Mouse (Mus musculus) layer of hippocampus, postnatal 10 days (tissue): ENCODE measurements around the gene Pilra. TPM values are rescaled to one million over a fixed set of nuclear protein-coding genes. Genes with fewer than 3 reads are reported as not detected.
A peak's percentile ranks its signal among the peaks of the same experiment; 100 is the strongest.

Source experiments
- DNase-seq, 2 experiments: peaks; one replicate each; pipeline ENCODE4 v3.0.0; 2021; ENCODE audit warnings: low spot score in 2 of 2
- total RNA-seq, 2 experiments: library from RNA; stranded (reverse); gene quantifications; 2 replicates each; pipeline ENCODE4 v1.2.3; 2021

The Pilra gene
- total RNA-seq, 2 experiments from 2014 or later = 0.45 to 1.2 TPM

- no peak for DNase-seq
Observed at GRCm38 (mm10) chr5:137781661-137782060, 54.4 kb downstream of the Pilra start.

- peak in 1 of 2 experiments; percentile 47 for DNase-seq
Observed at GRCm38 (mm10) chr5:137779053-137779933, 56.8 kb downstream of the Pilra start.

GRCm38 (mm10) chr5:137778635-137779034 is 57.4 kb downstream of the Pilra start, which contains the start of gene Ppp1r35:
Gene Ppp1r35, plus strand, starts transcription at chr5:137778849.
- peak; percentile 97 to 99 for DNase-seq

- no peak for DNase-seq
Observed at GRCm38 (mm10) chr5:137777267-137777845, 58.7 kb downstream of the Pilra start.

GRCm38 (mm10) chr5:137776408-137776918 is 59.6 kb downstream of the Pilra start:
- DNase-seq = no peak

GRCm38 (mm10) chr5:137775587-137776290 is 60.3 kb downstream of the Pilra start:
- no peak for DNase-seq

- no peak for DNase-seq
Observed at GRCm38 (mm10) chr5:137772755-137773154, 63.3 kb downstream of the Pilra start.

Other genes with a start within 250 kb of the Pilra start
- 10 to 100 TPM; 46.1 to 51.8 TPM for gene Mospd3, start 235.2 kb downstream of the Pilra start, total RNA-seq
- 10 to 100 TPM; 10.7 to 12.0 TPM for gene Pcolce, start 222.5 kb downstream of the Pilra start, total RNA-seq
- gene Fbxo24, start 207.3 kb downstream of the Pilra start, total RNA-seq = under 1 TPM; 0.27 to 0.36 TPM
- 10 to 100 TPM; 13.2 to 20.1 TPM for gene Lrch4, start 207.2 kb downstream of the Pilra start, total RNA-seq
- gene Gm20605, start 207.1 kb downstream of the Pilra start, total RNA-seq = 1 to 10 TPM; 8.7 to 8.9 TPM
- gene Sap25, start 194.9 kb downstream of the Pilra start, total RNA-seq = 1 to 10 TPM; 5.0 to 7.5 TPM
- under 1 TPM; 0.18 to 0.25 TPM for gene Irs3, start 190.6 kb downstream of the Pilra start, total RNA-seq
- gene Agfg2, start 151.6 kb downstream of the Pilra start, total RNA-seq = 10 to 100 TPM; 46.2 to 46.9 TPM
- gene Nyap1, start 94.7 kb downstream of the Pilra start, total RNA-seq = 100 to 1,000 TPM; 100 to 105 TPM
- 100 to 1,000 TPM; 141 to 146 TPM for gene Tsc22d4, start 90.6 kb downstream of the Pilra start, total RNA-seq
- gene Ppp1r35, start 57.4 kb downstream of the Pilra start, total RNA-seq = 10 to 100 TPM; 23.2 to 31.6 TPM
- 10 to 100 TPM; 33.0 to 33.7 TPM for gene Mepce, start 48.6 kb downstream of the Pilra start, total RNA-seq
- gene Zcwpw1, start 48.5 kb downstream of the Pilra start, total RNA-seq = 1 to 10 TPM; 4.8 to 6.3 TPM
- gene Pilrb1, start 21.8 kb upstream of the Pilra start, total RNA-seq = not detected
- gene Pilrb2, start 35.5 kb upstream of the Pilra start, total RNA-seq = not detected
- not detected for gene Cyp3a13, start 85.3 kb upstream of the Pilra start, total RNA-seq
- 1 to 10 TPM; 5.7 to 6.1 TPM for gene Gjc3, start 126.8 kb upstream of the Pilra start, total RNA-seq
- gene Azgp1, start 145.2 kb upstream of the Pilra start, total RNA-seq = not detected
- not detected for gene Smok3a, start 185.0 kb upstream of the Pilra start, total RNA-seq
- not detected for gene Smok3b, start 185.1 kb upstream of the Pilra start, total RNA-seq
- not detected for gene Smok3c, start 216.9 kb upstream of the Pilra start, total RNA-seq
- gene Zkscan1, start 248.8 kb upstream of the Pilra start, total RNA-seq = 10 to 100 TPM; 38.4 to 43.5 TPM